Mouse (Mus musculus) lung, postnatal 14 days (tissue): ENCODE data around the gene Cyp4f15.
"Not testable (repeated sequence)": the region's sequence is repeated elsewhere in the genome, so short reads cannot be mapped to it uniquely, and the experiment has no call there.

Experiments
- DNase-seq: peaks from one replicate; pipeline ENCODE4 v3.0.0; 2021

Gene Cyp4f15

DNA sequence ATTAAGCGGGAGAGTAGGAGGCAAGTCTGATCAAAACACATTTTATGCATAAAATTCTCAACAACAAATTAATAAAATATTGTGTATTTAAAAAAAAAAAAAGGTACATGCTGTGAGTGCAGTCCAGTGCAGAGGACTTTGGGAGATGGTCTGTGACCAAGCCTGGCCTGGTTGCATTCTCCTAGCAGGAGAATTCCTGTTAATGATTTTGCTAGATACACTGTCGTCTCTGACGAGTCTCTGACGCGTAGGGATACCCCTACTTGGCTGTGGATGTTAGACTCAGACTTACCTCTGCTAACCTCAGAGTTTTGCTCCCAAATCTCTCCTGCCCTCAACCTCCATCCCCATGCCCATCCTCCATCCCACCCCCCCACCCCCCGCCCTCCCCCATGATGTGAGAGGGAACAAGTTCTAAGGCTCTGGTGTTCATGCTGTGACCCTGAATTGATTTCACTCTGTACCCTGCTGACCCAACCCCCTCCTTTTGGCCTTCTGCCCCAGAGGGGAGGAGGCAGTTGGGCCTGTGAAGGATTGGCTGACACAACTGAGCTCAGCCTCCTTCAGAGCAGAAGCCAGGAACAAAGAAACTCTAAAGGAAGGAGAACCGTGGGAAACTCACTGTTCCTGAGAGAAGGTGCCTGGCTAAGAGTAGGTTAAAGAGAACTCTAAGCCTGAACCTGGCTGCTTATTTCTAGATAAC is at the start of gene Cyp4f15:
Gene Cyp4f15 (plus strand): TSS at position 580 of the 703 bp plus-strand sequence.
- DNase-seq: peak; percentile 9

DNA sequence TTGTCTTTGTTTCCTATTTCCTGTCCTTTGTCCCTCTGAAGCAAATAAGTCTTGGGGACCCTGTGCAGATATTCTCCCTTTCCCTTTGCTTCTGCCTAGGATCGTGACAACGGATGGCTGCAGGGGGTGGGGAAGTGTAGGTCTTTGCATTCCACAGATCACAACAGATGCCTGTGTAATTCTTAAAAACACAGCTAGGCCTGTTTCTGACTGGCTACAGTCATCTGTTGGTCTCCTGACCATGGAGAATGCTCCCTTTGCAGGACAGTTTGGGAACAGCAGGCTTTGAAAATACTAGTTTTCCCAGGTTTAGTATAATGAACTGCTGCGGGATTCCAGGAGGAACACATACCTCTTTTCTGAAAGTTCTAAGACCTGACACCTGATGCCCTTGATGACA is 49.1 kb upstream of the Cyp4f15 start:
- no peak for DNase-seq

DNA sequence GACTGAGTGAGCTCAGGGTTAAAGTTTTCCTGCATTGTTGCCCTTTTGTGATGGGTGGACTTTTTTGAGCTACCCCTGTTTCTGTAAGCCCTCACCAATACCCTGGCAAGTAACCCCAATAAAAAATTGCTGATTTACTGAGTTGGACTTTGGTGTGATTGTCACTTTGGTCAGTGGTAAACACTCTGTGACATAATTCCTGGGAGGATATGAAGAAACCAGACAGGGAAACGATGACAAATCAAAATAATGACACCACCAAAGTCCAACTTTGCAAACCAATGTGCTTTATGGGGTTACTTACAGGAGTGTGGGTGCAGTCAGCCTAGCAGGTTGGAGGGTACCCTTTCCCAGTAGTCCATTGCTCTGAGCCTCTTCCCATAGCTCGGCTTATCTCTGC is 48.3 kb upstream of the Cyp4f15 start:
- DNase-seq: no peak

DNA sequence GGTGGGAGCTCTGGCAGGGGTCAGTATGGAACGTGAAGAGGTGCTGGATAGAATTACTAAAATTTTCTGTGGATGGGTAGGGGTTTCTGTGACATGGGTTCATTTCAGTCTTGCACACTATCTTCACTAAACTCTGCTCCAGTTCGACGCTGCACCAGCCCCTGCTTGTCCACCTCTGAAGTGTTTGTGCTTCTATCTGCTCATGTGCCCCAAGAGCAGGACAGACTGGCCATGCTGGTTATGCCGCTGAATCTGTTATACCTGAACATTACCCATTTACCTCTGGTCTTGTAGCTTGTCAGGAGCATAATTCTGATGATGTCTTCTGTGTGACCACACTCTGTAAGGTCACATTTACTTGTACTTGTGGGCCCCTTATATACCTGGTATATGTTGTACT is 38.8 kb upstream of the Cyp4f15 start:
- DNase-seq: no peak

DNA sequence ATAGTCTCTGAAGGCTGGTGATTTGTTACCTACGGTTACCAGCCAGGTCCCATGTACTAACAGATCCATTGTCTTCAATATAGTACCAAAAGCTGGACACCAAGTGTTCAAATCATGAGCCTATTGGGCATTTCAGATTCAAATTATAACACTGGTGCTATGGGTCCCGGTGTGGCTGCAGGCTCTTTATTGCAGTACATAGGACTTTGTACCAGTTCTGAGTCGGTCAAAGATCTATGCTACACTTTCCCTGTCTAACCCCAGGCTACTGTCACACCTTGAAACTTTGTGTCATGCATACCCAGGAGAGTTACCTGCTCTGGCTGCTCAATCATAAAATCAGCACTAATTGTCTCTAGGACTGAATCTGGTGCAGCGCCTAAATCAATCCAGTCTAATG is 31.6 kb upstream of the Cyp4f15 start:
- no peak for DNase-seq

DNA sequence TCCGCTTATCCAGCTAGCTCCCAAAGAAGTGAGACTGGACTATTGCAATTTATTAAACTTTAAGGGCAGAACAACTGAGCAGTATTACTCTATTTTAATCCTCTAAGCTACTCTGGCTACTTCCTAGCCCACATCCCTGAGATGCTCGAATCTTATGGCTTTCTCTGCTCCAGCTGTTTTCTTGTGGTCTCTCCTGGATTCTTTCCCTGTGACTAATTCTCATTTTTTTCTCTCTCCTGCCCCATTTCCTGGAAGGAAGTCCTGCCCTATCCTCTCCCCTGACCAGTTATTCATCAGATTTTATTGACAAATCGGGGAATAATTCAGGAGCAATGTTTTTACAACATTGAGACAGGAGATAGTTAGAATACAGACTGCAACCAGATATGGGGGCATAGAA is 28.4 kb upstream of the Cyp4f15 start:
- no peak for DNase-seq

DNA sequence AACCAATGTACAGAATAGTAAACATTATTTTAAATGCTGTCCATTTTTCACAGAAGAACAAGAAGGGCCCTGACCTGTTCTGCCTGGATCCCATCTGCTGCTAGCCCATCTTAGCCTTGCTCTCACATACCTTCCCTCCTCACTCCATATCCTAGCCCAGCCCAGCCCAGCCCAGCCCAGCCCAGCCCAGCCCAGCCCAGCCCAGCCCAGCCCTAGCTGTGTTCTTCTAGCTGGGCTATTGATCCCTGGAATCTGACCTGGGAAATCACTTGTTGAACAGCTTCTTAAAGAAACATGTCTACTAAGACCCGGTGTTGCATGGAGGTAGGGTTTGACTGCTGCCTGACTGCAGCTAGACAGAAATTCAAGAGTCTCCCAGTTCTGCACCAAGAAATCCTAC is 27.2 kb upstream of the Cyp4f15 start:
- no peak for DNase-seq

DNA sequence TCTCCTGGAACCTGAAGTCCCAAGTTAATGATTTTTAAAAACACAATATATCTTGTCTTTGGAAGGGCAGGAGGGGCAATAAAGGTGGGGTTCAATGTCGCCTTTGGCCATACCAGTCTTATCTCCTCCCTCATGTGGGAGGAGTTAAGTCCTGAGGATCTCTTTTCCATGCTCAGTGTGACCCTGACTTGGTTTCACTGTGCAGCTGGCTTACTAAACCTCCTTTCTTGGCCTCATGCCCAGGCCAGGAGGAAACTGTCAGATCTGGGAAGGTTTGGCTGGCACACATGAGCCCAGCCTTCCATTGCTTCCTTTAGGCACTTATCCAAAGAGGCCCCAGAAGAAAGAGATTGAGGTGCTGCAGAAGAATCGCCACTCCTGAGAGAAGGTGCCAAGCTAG is 26.7 kb upstream of the Cyp4f15 start, which contains the start of gene Cyp4f40:
Gene Cyp4f40 (plus strand): TSS at position 189 of the 400 bp plus-strand sequence.
- peak; percentile 56 for DNase-seq

DNA sequence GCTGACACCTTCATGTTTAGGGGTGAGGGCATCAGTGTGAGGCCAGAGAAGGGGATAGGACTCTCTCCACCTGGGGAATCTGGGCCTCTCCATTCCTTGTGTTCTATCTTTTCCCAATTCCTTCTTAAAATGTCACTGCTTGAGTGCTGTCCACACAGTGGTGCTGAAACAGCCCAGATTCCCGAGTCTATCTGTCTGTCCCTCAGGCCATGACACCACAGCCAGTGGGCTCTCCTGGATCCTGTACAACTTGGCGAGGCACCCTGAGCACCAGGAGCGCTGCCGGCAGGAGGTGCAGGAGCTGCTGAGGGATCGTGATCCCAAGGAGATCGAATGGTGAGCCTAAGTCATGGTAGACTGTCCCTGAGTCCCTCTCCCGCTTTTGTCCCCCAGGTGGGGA is 11.5 kb upstream of the Cyp4f15 start:
- no peak for DNase-seq

DNA sequence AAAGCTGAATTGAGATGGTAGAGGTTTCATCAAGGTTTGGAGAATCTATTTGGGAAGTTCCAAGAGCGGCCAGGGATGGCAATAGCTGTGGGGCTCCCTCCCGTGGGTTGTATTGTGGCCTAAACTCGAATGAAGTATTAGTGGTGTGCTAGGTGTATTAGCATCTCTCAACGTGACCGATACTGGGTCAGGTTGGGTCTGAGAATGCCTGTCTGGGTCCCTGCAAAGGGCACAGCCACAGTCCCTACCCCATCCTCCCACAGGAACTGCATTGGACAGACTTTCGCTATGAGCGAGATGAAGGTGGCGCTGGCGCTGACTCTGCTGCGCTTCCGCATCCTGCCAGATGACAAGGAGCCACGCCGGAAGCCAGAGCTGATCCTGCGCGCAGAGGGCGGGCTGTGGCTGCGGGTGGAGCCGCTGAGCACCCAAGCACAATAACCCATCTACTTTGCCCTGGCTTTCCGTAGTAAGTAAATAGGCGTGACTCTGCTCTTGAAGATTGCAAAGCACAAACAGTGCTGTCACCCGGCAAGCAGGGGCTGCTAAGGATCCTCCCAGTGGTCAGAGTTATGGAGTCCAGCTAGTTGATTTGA is 9.3 kb upstream of the Cyp4f15 start:
- peak; percentile 6 for DNase-seq

DNA sequence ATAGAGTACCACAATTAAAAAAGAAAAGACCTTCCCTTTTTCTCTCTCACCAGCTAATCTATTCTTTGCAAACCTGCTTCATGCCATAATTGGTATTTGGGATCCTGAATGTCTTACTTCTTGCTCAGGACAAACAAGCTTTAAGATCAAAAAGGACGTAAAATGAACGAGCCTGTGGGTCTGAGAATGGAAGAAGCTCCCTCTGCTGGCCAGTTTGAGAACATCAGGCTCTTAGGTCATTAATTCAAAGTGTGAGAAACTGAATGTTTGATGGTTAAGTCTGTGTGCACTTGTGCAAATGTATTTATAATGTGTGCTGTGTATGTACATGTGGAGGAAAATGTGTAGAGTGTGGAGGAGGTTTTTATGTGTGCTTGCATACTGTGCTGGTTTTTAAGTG is 5.0 kb upstream of the Cyp4f15 start:
- peak; percentile 66 for DNase-seq

DNA sequence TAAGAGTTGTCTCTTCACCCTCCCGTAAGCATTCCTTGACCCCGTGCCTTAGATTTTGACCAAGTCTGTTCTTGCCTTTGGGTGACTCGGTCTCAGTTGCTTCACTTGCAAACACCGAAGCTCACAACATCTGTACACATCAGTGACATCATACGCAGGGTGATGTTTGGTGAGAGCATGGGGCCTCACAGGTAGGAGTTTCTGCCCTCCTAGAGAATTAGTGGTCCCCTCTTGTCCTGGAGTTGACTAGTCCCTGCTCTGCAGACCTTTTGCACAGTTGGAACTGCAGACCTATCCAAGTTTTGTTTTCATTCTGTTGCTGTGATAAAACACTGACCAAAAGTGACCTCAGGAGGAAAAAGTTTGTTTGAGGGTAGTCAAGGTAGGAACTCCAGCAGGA is 1.3 kb downstream of the Cyp4f15 start:
- no peak for DNase-seq

DNA sequence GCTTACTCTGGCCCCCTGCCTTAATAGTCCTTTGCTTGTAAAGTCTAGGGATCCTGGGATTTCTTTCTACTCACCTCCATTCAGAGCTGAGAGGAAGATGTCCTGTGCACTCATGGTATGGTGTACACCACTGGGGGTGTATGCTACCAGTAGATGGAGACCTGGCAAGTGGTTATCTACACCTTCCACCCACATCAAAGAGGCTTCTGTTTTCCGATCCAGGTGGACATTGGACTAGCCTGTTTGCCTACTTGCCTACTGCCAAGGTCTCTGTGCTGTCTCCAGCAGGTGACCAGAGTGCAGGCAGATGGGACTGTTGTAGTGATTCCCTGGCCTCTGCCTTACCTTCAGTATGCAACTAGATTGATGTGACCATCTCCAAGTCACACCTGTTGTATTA is 5.5 kb downstream of the Cyp4f15 start:
- DNase-seq: no peak

DNA sequence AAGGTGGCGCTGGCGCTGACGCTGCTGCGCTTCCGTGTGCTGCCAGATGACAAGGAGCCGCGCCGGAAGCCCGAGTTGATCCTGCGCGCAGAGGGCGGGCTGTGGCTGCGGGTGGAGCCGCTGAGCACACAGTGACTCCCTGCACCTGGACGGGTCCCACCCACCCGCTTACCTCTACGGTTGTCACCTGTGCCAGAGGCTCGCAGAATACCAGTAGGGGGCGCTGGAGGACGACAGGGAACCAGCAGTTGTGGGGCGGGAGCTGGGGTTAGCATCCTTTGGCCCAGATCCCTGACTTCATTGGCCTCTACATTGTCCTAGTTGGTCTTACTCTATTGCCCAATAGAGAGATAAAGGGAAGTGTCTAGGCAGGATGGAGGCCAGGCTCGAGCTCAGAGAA is 17.4 kb downstream of the Cyp4f15 start:
- DNase-seq: peak; percentile 43

DNA sequence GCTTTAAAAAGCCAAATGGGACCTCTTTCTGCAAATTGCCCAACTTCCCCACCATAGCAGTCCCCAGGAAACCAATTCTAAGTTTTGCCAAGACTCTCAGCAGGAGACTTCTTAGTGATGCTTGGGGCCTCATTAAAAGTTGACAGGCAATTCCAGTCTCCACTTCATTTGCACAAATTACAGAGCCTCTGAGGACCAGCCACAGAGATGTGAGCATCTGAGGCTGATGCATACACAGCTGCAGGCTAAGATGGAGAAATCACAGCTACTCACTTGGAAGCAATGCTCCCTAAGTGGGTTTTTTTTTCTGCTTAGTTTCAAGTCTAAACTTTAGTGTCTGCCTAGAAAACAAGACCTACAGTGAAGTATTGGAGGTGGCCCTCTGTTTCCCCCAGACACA is 25.1 kb downstream of the Cyp4f15 start:
- DNase-seq: not testable (repeated sequence)

DNA sequence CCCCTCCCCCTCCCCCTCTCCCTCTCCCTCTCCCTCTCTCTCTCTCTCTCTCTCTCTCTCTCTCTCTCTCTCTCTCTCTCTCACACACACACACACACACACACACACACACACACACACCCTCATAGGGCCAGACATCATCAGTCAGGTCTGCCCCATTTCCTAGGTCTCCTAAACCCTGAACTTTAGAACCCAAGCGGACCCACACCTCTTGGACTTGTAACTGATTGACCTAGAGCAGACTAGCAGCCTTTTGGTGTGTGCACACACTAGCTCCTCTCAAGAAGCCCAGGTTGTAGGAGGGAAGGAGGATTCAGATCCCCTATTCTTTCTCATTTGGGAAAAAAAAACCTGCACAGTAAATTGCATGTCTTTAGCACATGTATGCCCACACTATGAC is 36.7 kb downstream of the Cyp4f15 start:
- DNase-seq: not testable (repeated sequence)

DNA sequence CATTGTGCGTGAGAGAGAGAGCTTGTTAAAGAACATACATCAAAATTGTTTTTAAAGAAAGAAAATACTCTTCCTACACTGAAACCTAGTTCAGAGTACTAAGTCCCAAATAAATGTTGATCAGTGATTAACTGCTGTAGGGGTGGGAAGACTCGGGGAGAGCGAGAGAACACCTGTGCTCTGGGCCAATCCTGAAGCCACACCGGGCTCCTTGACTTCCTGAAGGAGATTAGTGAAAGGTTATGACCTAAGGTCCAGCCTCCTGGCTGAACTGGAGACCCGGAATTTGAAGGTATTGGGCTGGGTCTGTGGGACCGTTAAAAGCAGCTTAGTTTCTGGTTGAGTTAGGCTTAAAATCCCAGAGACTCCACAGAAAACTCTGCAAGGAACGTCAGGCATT is 37.3 kb downstream of the Cyp4f15 start:
- DNase-seq: no peak

DNA sequence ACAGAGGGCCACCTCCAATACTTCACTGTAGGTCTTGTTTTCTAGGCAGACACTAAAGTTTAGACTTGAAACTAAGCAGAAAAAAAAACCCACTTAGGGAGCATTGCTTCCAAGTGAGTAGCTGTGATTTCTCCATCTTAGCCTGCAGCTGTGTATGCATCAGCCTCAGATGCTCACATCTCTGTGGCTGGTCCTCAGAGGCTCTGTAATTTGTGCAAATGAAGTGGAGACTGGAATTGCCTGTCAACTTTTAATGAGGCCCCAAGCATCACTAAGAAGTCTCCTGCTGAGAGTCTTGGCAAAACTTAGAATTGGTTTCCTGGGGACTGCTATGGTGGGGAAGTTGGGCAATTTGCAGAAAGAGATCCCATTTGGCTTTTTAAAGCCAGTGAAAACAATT is 40.9 kb downstream of the Cyp4f15 start:
- not testable (repeated sequence) for DNase-seq

DNA sequence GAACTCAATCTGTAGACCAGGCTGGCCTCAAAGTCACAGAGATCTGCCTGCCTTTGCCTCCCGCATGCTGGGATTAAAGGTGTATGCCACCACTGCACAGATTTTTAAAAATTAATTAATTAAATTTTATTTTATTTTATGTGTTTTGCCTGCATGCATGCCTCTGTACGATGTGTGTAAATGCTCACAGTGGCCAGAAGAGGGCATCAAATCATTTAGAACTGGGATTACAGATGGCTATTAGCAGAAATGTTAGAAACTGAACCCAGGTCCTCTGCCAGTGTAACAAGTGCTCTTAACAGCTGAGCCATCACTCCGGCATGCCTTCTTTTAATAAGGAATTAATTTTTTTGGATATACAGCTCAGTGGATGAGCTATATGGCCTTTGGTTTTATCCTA is 43.6 kb downstream of the Cyp4f15 start:
- DNase-seq: no peak

DNA sequence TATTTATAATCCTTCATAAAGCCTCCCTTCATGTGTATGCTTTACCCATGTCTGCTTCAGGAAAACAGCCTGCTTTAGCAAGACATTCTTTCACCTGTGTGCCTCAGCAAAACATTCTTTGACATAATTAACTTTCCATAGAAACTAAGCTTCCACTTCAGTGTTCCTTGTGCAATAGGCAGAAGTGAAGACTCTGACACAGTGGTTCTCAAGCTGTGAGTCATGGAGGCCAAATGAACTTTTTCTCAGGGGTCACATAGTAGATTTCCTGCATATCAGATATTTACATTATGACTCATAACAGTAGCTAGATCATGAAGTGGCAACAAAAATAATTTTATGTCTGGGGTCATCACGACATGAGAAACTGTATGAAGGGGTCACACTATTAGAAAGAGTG is 53.0 kb downstream of the Cyp4f15 start:
- DNase-seq: no peak

DNA sequence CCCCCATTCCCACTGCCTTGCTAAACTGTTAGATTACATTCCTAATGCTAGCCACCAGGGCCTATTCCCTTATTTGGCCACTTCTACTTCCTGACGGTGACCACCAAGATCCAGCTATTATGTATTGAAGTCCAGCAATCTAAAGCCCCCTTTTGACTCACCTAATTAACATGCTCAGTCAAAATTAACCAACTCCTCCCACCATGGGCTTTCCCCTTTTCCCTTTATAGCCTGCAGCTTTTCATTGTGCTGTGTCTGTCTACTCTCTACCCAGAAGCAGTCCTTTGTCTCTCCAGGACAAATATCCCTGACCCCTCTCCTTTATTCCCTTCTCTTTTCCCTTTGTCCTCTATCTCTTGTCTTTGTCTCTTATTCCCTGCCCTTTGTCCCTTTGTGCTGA is 55.6 kb downstream of the Cyp4f15 start:
- DNase-seq: no peak

DNA sequence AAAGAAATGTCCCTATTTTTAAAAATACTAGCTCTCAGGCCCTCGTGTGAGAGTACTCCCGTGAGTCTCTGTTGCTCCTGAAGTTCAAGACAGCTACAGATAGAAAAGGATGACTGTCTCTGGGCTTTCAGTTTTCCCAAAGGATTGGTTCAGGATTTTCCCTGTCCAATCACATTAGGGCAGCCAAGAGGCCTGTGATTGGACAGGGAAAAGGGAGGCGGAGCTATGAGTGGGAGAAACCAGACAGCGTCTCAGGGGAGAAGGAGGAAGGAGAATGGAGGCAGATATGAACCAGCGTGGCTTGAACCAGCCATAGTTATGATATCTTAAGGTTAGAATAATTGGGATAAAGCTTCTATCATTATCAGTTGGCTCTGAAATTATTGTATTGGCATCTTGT is 65.2 kb downstream of the Cyp4f15 start:
- DNase-seq: no peak
